ENCODE assay signal across 8 mouse cellular contexts in genomic region chr17:86755581-86756195, GRCm38 (mm10). TPM values are rescaled to one million over a fixed set of nuclear protein-coding genes. Genes with fewer than 3 reads are reported as not detected.
DNase-seq lines count a peak whose midpoint lies in the region; ATAC-seq lines count a peak whose summit lies in the region.

No protein-coding gene starts in this region.

- H3K36me3 ChIP-seq in kidney, embryonic 15.5 days, result no peaks in the 10 kb centered on the region
- no peaks in the 10 kb centered on the region for H3K36me3 ChIP-seq in embryonic facial prominence, embryonic 15.5 days
- H3K36me3 ChIP-seq in intestine, embryonic 15.5 days, result no peaks in the 10 kb centered on the region
- H3K36me3 ChIP-seq in neural tube, embryonic 12.5 days, result no peaks in the 10 kb centered on the region

- H3K4me3 ChIP-seq in kidney, embryonic 15.5 days (replicated peaks), result peak overlapping the region; percentile 56
- peak overlapping the region; percentile 57 for H3K4me3 ChIP-seq in embryonic facial prominence, embryonic 15.5 days (replicated peaks)
- peak overlapping the region; percentile 54 for H3K4me3 ChIP-seq in intestine, embryonic 15.5 days (replicated peaks)
- H3K4me3 ChIP-seq in neural tube, embryonic 12.5 days, result peak overlapping the region; percentile 51

- no peak overlapping the region for H3K27ac ChIP-seq in kidney, embryonic 15.5 days
- H3K27ac ChIP-seq in embryonic facial prominence, embryonic 15.5 days (replicated peaks), result no peak overlapping the region
- no peak overlapping the region for H3K27ac ChIP-seq in intestine, embryonic 15.5 days
- H3K27ac ChIP-seq in neural tube, embryonic 12.5 days, result no peak overlapping the region

- peak overlapping the region; percentile 41 for H3K9ac ChIP-seq in kidney, embryonic 15.5 days
- H3K9ac ChIP-seq in embryonic facial prominence, embryonic 15.5 days, result no peak overlapping the region
- H3K9ac ChIP-seq in intestine, embryonic 15.5 days, result peak overlapping the region; percentile 53; the same call in 1 of the 2 replicates
- no peak overlapping the region for H3K9ac ChIP-seq in neural tube, embryonic 12.5 days

- H3K9me3 ChIP-seq in kidney, embryonic 15.5 days (replicated peaks), result no peaks in the 10 kb centered on the region
- no peaks in the 10 kb centered on the region for H3K9me3 ChIP-seq in embryonic facial prominence, embryonic 15.5 days (replicated peaks)
- no peaks in the 10 kb centered on the region for H3K9me3 ChIP-seq in intestine, embryonic 15.5 days
- no peaks in the 10 kb centered on the region for H3K9me3 ChIP-seq in neural tube, embryonic 12.5 days

- peaks cover 52% of the 10 kb centered on the region for H3K27me3 ChIP-seq in kidney, embryonic 15.5 days
- H3K27me3 ChIP-seq in embryonic facial prominence, embryonic 15.5 days, result peaks cover 50% of the 10 kb centered on the region
- H3K27me3 ChIP-seq in intestine, embryonic 15.5 days (replicated peaks), result peaks cover 28% of the 10 kb centered on the region
- peaks cover 66% of the 10 kb centered on the region for H3K27me3 ChIP-seq in neural tube, embryonic 12.5 days (replicated peaks)

- no peak for ATAC-seq in kidney, embryonic 15.5 days (replicated peaks; ENCODE audit: low FRiP score)
- no peak for ATAC-seq in embryonic facial prominence, embryonic 15.5 days (ENCODE audit: insufficient number of reproducible peaks, low FRiP score, low TSS enrichment, low read depth)
- no peak for ATAC-seq in intestine, embryonic 15.5 days
- no peak for ATAC-seq in neural tube, embryonic 12.5 days (ENCODE audit: low FRiP score, low read depth)

- DNase-seq in kidney, adult 9 months, result no peak
- no peak for DNase-seq in frontal cortex, postnatal 25 days (ENCODE audit: low spot score in 2 of 2)
- DNase-seq in cerebellum, postnatal 25 days, result no peak
- DNase-seq in gastrocnemius, postnatal 10 days, result no peak

- 21% methylated on average over 11 of the region's 11 CpGs for WGBS in kidney, embryonic 15.5 days
- whole genome bisulfite sequencing in embryonic facial prominence, embryonic 15.5 days, result 24% methylated on average over 11 of the region's 11 CpGs
- WGBS in intestine, embryonic 15.5 days, result 30% methylated on average over 11 of the region's 11 CpGs
- 11% methylated on average over 11 of the region's 11 CpGs for WGBS in neural tube, embryonic 12.5 days

- peaks cover 24% of the 10 kb centered on the region for H3K4me1 ChIP-seq in kidney, embryonic 15.5 days
- peaks cover 25% of the 10 kb centered on the region for H3K4me1 ChIP-seq in embryonic facial prominence, embryonic 15.5 days
- peaks cover 22% of the 10 kb centered on the region for H3K4me1 ChIP-seq in intestine, embryonic 15.5 days (replicated peaks)
- H3K4me1 ChIP-seq in neural tube, embryonic 12.5 days, result peaks cover 30% of the 10 kb centered on the region

- H3K4me2 ChIP-seq in kidney, embryonic 15.5 days, result peak overlapping the region; percentile 91
- H3K4me2 ChIP-seq in embryonic facial prominence, embryonic 15.5 days (replicated peaks), result peak overlapping the region; percentile 82
- H3K4me2 ChIP-seq in intestine, embryonic 15.5 days (replicated peaks), result peak overlapping the region; percentile 95
- H3K4me2 ChIP-seq in neural tube, embryonic 12.5 days (replicated peaks), result peak overlapping the region; percentile 94

RNA-seq across cellular contexts. Expression of gene Epas1, which starts 2.2 kb away (rescaled TPM):
- polyA plus RNA-seq in kidney, embryonic 15.5 days (2015; fragmentation: Nextera tagmentation; extraction: Ambion mirVana), result 8.4 and 9.5 TPM in 2 replicates
- polyA plus RNA-seq in embryonic facial prominence, embryonic 15.5 days (2015; fragmentation: Nextera tagmentation; extraction: Ambion mirVana), result 6.0 and 9.8 TPM in 2 replicates
- polyA plus RNA-seq in intestine, embryonic 15.5 days (2015; fragmentation: Nextera tagmentation; extraction: Ambion mirVana), result 3.8 and 4.0 TPM in 2 replicates
- 3.6 and 4.3 TPM in 2 replicates for polyA plus RNA-seq in neural tube, embryonic 12.5 days (2016; fragmentation: Nextera tagmentation; extraction: Ambion mirVana)
- 10 to 100 TPM; 76.9 to 88.9 TPM for total RNA-seq in gastrocnemius, postnatal 10 days (2021)

Comparison
In these comparisons a context has a peak if more than half of its experiments do, and no peak if none do; other contexts are left out.
1. H3K9ac ChIP-seq: peak in kidney, embryonic 15.5 days (single experiment) and intestine, embryonic 15.5 days (single experiment); none in embryonic facial prominence, embryonic 15.5 days (single experiment) and neural tube, embryonic 12.5 days (single experiment).
2. Peak in every context shown above with its lines, with median percentiles within 50 percentile points of each other: H3K4me2 ChIP-seq and H3K4me3 ChIP-seq.